Mouse (Mus musculus) left cerebral cortex, adult 9 months (tissue): ENCODE results near the gene Scap.
"Not testable (repeated sequence)": the region's sequence is repeated elsewhere in the genome, so short reads cannot be mapped to it uniquely, and the experiment has no call there.

Experiments
- DNase-seq, 2 experiments: peaks; one replicate each; pipeline ENCODE4 v3.0.0; 2022; ENCODE audit warnings: low spot score in 2 of 2

The Scap gene

GRCm38 (mm10) chr9:110330341-110330740 is 2.7 kb upstream of the Scap start:
- DNase-seq, result no peak

- not testable (repeated sequence) for DNase-seq
Observed at GRCm38 (mm10) chr9:110330913-110331312, 2.2 kb upstream of the Scap start.

- DNase-seq, result no peak
Observed at GRCm38 (mm10) chr9:110333896-110334259, 790 bp downstream of the Scap start.

GRCm38 (mm10) chr9:110334849-110335248 is 1.8 kb downstream of the Scap start:
- no peak for DNase-seq

GRCm38 (mm10) chr9:110340037-110340750 is 7.1 kb downstream of the Scap start:
- no peak for DNase-seq

GRCm38 (mm10) chr9:110342008-110342407 is 8.9 kb downstream of the Scap start:
- peak in 1 of 2 experiments; percentile 38 for DNase-seq

GRCm38 (mm10) chr9:110343805-110344204 is 10.7 kb downstream of the Scap start:
- no peak for DNase-seq

GRCm38 (mm10) chr9:110345057-110345739 is 12.1 kb downstream of the Scap start:
- no peak for DNase-seq

- no peak for DNase-seq
Observed at GRCm38 (mm10) chr9:110348899-110349298, 15.8 kb downstream of the Scap start.

- no peak for DNase-seq
Observed at GRCm38 (mm10) chr9:110350188-110350587, 17.1 kb downstream of the Scap start.

GRCm38 (mm10) chr9:110350612-110351011 is 17.5 kb downstream of the Scap start:
- no peak for DNase-seq

GRCm38 (mm10) chr9:110351350-110351749 is 18.3 kb downstream of the Scap start:
- DNase-seq, result no peak

- DNase-seq, result no peak
Observed at GRCm38 (mm10) chr9:110351932-110352632, 19.0 kb downstream of the Scap start.

GRCm38 (mm10) chr9:110358341-110358740 is 25.3 kb downstream of the Scap start:
- DNase-seq, result no peak

GRCm38 (mm10) chr9:110361299-110361698 is 28.2 kb downstream of the Scap start:
- DNase-seq, result no peak

GRCm38 (mm10) chr9:110362337-110362736 is 29.2 kb downstream of the Scap start:
- no peak for DNase-seq

GRCm38 (mm10) chr9:110366746-110367145 is 33.7 kb downstream of the Scap start:
- DNase-seq, result no peak

GRCm38 (mm10) chr9:110369860-110370259 is 36.8 kb downstream of the Scap start:
- DNase-seq, result no peak

GRCm38 (mm10) chr9:110373871-110374270 is 40.8 kb downstream of the Scap start:
- no peak for DNase-seq

GRCm38 (mm10) chr9:110375668-110376067 is 42.6 kb downstream of the Scap start:
- no peak for DNase-seq

- peak in 1 of 2 experiments; percentile 47 for DNase-seq
Observed at GRCm38 (mm10) chr9:110377655-110378054, 44.6 kb downstream of the Scap start.

GRCm38 (mm10) chr9:110379361-110379760 is 46.3 kb downstream of the Scap start:
- no peak for DNase-seq

- no peak for DNase-seq
Observed at GRCm38 (mm10) chr9:110380662-110381061, 47.6 kb downstream of the Scap start.
